1 mouse cellular context compared by ENCODE assay signal in the genomic region with DNA sequence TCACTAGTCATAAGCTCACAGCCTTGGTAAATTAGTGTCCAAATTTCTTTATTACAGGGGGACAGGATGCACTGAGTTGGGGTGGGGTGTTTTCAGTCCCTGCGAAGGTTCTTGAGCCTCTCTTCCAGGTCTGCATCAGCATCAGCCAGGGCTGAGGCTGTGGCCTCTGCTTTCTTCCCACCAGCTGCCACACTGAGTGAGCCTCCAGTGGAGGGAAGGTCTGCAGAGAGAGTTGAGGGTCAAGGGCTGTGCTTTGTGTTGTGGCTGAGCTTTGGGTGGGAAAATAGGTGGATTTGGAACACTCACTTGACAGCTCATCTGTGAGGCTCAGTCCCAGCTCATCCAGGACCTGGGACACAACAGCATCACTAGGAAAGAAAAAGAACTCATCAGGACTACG.
TF ChIP-seq lines count a peak whose summit lies in the region.

No protein-coding gene starts in this region.

TF ChIP-seq in CH12.LX, 34 proteins besides CTCF, POLR2A, EP300 and RAD21:
- no peak for TF ChIP-seq PAX5 (IDR thresholded peaks at IDR 0.05; ENCODE audit: low read length)
TF ChIP-seq in CH12.LX: peak in this region for 0.
